Mouse (Mus musculus): ENCODE results near the gene Gpr158.

DNA sequence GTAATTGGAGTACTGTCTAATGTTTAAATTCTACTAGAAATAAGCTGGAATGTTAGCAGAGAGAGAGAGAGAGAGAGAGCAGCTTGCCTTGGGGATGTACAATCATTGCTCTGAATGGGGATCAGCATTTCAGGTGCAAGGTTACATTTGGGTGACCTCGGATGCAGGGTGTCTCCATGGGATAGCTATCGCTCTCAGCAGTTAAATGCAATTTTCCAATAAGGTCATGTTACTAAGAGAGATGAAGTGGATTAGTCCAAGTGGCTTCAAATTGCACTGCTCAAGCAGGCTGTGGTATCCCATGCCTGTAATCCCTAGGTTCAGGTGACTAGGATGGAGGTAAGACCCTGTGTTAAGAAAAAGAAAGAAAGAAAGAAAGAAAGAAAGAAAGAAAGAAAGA lies 441.2 kb downstream of the Gpr158 start:
- TF ChIP-seq GATA1 (IDR thresholded peaks at IDR 0.05; ENCODE audit: borderline replicate concordance, low read length), result no peak
- TF ChIP-seq FLI1 (IDR thresholded peaks at IDR 0.05; ENCODE audit: low read length), result no peak
